Mouse (Mus musculus): Measurements from ENCODE around the gene Ganab.
"Not testable (repeated sequence)": the region's sequence is repeated elsewhere in the genome, so short reads cannot be mapped to it uniquely, and the experiment has no call there.

Gene Ganab

DNA sequence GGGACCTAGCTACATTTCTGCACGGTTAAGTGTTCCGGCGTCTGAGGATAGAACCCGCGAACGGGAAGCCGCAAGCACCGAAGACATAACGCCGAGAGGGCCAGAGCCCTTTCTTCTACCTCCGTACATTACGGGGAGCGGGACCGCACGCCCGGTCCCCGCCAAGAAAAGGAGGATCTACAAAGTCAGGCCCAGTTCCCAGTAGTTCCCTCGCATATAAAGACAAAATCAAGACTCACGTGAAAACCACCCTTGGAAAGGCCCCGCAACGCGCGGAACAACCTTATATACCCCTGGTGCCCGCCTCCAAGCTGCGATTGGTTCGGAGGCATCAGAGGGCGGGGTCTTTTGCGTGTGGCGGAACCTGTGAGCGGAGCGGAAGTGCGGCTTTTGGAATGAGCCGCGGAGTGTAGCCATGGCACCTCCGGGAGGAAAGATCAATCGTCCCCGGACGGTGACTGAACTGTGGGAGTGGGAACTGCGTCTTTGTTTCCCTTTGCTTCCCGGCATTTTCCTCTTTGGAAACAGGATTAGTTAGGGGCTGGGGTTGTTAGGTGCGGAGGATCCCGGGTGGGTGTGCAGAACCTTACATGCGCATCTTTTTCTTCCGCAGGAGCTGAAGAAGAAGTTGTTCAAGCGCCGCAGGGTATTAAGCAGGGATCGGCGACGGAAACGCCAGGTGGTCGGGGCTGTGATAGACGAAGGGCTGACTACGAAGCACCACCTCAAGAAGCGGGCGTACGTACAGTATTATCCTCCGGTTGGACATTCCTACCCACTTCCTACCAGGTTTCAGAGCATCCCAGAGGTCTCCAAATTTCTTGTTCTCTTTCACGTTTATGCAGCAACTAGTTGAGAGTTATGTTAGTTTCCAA is 9.1 kb upstream of the Ganab start, which contains the start of the genes 1810009A15Rik and Gm49416:
TSS of gene 1810009A15Rik (plus strand) at position 343 of the 875 bp plus-strand sequence.
TSS of gene Gm49416 (plus strand) at position 416 of the 875 bp plus-strand sequence.
- peak; percentile 94 to 95 for DNase-seq (ENCODE audit: low spot score in 2 of 2)

DNA sequence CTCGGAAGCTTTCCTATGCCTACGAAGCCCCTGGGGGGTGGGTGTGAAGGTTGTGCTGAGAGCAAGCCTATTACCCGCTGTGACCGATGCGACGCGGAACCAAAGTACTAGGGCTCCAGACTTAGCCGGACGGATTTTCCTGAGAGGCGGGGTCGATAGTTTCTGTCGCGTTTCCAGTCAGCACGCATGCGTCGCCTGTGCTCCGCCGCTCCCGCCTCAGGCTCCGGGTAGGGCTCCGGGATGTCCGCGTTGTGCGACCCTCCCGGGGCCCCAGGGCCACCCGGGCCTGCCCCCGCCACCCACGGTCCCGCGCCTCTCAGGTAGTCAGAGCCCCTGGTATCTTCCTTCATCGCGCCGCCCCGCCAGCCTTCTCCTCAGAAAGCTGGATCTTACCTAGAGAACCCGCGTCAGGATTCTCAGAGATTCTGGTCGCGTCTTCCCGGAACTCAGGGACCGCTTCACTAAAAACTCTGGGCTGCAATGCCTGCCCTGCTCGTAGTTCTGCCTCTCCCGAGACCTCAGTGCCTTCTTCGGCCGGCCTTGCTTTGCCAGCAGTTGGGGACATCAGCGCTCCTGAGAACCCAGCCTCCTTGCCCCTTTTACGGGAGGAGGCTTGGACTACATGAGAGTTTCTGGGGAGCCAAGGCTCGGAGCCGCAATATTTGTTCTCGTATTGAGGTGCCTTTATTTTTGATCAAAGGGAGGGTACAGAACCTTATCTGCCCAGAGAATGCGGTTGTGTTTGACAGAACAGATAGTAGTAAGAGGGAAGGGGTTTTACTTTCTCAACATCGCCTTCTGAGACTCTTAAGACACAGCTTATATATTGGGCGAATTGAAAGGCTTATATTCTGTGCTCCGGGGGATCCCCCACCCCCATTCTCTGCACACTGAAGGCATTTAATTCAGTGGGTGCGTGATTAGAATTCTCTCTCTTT is 4.8 kb upstream of the Ganab start, which contains the start of gene Ints5:
TSS of gene Ints5 (plus strand) at position 177 of the 938 bp plus-strand sequence.
- peak; percentile 81 to 84 for DNase-seq (ENCODE audit: low spot score in 2 of 2)

DNA sequence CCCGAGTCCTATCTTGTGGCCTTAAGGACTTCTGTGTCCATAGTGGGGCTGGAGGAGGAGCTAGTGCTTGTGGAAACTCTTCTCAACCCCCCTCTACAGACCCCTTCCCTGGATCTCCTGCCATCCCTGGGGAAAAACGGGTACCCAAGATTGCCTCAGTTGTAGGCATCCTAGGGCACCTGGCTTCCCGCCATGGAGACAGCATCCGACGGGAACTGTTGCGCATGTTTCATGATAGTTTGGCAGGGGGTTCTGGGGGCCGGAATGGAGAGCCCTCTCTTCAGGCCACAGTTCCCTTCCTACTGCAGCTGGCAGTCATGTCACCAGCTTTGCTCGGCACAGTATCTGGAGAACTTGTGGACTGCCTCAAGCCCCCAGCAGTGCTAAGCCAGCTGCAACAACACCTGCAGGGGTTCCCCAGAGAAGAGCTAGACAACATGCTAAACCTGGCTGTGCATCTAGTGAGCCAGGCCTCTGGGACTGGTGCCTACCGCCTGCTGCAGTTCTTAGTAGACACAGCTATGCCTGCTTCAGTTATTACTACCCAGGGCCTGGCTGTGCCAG is 2.4 kb upstream of the Ganab start:
- DNase-seq (ENCODE audit: low spot score in 2 of 2): no peak

DNA sequence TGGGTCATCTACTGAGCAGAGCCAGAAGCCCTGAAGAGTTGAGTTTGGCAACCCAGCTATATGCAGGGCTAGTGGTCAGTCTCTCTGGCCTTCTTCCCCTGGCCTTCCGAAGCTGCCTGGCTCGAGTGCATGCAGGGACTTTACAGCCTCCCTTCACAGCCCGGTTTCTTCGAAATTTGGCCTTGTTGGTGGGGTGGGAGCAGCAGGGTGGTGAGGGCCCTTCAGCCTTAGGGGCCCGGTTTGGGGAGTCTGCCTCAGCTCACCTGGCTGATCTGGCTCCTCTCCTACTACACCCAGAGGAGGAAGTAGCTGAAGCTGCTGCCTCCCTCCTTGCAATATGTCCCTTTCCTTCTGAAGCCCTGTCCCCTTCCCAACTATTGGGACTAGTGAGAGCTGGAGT is 1.6 kb upstream of the Ganab start:
- not testable (repeated sequence) for DNase-seq (ENCODE audit: low spot score in 2 of 2)

DNA sequence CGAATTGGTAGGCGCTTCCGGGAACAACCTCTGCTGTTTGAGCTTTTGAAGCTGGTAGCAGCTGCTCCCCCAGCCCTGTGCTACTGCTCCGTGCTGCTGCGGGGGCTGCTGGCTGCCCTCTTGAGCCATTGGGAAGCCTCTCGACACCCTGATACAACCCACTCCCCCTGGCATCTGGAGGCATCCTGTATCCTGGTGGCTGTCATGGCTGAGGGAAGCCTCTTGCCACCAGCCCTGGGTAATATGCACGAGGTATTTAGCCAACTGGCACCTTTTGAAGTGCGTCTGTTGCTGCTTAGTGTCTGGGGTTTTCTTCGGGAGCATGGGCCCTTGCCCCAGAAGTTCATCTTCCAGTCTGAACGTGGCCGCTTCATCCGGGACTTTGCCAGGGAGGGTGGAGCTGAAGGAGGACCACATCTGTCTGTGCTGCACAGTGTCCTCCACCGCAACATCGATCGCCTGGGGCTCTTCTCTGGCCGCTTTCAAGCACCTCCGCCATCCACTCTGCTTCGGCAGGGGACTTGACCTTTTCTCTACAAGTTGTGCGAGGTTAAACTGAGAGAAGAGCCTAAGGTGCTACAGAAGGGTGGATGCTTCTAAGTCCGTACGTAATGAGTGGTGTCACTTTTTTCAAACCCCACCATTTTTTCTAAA is 533 bp upstream of the Ganab start:
- peak; percentile 24 to 36 for DNase-seq (ENCODE audit: low spot score in 2 of 2)

DNA sequence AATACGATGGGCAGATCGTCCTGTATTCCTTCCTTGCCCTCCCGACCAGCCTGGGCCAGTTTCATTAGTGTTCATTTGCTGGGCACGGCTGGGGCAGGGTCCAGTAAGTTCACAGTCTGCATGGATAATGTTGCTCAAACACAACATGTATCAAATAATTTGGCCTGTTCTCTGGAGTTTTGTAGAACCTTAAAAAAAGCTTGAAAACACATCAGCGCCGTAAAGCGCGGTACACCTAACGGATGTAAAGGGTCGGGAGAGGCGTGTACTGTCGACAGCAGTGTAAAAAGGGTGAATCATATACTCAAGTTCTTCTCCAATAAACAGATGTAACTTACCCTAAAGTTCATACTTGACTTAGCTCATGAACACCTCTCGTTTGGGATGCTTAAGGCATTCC is 705 bp downstream of the Ganab start:
- DNase-seq (ENCODE audit: low spot score in 2 of 2): no peak

DNA sequence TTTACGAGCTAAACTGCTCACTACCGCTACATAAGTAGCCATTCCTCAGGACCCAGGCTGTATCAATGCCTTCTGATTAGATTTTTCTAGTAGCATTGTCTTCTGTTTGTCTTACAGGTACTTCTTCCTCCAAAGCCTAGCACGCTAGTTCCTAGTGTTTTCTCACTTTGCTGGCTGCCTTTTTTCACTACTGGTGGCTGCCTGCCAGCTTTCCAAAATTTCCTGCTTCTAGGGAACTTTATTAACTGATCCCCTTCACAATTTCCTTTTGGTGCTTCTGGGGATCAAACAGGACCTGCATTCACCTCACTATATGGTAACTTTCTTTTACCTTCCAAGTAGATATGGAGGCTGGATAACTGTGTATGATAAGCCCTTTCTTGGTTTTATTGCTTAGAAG is 1.2 kb downstream of the Ganab start:
- DNase-seq (ENCODE audit: low spot score in 2 of 2): no peak

DNA sequence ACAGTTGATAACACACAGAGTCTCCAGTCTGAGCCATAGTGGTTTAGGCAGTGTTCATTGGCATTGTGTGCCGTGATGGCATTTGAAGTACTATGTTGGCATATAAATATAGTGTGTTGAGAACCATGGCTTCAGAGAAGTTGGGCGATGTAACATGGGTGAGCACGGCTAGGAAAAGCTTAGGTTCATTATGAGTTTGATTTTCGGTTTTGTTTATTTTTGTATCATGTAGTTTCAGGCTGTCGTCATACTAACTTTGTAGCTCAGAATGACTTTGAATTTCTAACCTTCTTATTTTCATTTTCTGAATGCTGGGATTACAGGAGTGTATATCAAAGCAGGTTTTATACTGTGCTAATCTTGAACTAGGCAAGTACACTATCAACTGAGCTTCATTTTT is 5.5 kb downstream of the Ganab start:
- no peak for DNase-seq (ENCODE audit: low spot score in 2 of 2)

DNA sequence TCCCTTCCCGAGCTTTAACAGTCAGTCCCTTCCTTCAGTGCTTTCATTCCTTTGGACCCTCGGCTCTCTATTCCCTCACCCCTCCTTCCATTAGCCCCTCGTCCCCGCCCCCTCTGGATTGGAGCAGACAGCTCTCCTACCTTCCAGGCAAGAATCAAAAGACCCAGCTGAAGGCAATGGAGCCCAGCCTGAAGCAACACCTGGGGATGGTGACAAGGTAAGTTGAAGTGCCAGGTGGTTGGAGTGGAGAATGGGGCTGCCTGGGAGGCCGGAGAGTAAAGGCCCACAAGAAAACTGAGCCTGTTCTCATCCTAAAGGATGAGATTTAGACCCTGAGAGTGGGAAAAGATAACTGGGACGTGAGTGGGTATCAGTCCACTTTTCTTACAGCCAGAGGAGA is 10.7 kb downstream of the Ganab start:
- no peak for DNase-seq (ENCODE audit: low spot score in 2 of 2)

DNA sequence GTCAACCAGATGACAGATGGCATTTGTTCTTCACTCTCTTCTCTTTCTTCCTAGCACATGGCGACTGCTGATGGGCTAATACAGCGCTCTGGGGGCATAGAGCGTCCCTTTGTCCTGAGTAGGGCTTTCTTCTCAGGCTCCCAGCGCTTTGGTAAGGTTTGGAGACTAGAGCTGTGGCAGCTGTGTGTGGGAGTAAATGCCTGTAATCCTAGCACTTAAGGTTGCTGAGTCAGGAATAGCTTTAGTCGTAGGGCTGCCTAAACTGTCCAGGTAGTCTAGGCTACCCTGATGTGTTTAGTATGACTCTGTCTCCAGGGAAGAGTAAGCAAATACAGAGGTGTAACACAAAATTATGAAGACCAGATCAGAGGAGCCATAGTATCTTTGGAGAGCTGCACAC is 13.9 kb downstream of the Ganab start:
- no peak for DNase-seq (ENCODE audit: low spot score in 2 of 2)

DNA sequence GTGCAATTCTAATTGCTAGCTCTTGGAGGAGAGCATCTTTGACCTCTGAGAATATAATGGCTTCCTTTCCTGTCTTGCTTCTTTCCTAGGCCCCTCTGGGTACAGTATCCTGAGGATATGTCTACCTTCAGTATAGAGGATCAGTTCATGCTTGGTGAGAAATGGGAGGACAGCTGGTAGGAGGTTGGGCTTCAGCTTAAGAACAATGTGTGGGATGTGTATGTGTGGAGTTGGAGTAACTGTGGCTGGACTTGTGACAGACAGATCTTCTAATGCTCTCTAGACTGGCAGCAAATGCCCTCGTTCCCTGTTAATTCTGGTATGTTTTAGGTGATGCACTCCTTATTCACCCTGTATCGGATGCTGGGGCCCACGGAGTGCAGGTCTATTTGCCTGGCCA is 16.3 kb downstream of the Ganab start:
- DNase-seq (ENCODE audit: low spot score in 2 of 2): no peak

DNA sequence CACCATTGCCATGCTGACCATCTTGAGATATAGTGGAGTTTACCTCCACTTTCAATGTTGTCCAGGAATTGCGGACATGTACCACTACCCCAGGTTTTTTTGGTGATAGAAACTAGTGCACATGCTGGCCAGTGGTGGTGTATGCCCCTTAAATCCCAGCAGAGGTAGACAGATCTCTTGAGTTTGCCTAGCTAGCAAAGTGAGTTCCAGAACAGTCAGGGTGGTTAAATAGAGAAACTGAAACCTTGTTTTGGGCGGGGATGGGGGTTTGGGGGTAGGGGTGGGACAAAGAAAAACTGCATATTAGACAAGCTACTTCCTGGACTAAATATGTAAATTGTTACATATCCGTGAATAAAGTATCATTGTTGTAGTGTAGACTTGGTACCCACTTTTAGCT is 21.1 kb downstream of the Ganab start:
- no peak for DNase-seq (ENCODE audit: low spot score in 2 of 2)

DNA sequence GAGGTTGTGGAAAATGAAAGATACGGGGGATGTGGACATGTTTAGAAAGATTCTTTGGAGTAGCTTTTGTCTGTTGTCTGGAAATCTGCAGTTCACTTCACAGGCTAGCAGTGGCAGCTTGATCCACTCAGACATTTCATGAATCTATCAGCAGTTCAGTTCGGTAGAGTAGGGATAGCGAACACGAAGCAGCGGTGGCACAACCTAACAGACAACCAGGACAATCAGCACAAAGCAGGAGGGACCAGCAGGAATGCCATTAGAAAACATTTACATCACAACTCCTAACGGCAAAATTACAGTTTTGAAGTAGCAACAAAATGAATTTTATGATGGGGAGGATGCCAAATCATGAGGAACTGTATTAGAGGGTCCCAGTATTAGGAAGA is 21.8 kb downstream of the Ganab start:
- no peak for DNase-seq (ENCODE audit: low spot score in 2 of 2)

DNA sequence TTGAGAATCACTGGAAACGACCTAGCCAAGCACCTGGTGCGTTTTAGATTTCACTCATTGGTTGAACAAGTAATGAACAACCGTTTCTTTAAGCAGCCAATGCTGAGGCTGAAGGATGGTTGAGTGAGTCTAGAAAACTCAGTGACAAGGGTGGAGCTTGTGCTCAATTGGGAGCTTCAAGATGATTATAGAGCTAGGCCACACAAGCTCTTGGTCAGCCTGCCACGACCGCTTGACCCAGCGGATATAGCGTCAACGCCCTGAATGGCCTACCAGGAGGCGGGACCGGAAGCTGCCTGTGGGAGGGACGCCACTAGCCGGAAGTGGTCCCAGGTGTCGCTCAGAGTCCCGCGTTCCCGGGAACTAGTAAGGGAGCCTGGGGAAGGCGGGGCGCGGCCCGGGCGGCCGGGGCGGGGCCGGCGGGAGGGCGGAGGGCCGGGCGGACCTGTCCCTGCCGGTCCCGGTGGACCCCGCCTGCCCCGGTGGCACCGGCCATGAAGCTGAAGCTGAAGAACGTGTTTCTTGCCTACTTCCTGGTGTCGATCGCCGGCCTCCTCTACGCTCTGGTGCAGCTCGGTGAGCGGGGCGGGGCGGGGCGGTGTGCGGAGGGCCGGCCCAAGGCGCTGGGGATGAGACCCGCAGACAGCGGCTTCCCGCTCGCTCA is 22.3 kb downstream of the Ganab start, which contains the start of gene B3gat3:
TSS of gene B3gat3 (plus strand) at position 302 of the 664 bp plus-strand sequence.
- DNase-seq (ENCODE audit: low spot score in 2 of 2): peak; percentile 96 to 98

DNA sequence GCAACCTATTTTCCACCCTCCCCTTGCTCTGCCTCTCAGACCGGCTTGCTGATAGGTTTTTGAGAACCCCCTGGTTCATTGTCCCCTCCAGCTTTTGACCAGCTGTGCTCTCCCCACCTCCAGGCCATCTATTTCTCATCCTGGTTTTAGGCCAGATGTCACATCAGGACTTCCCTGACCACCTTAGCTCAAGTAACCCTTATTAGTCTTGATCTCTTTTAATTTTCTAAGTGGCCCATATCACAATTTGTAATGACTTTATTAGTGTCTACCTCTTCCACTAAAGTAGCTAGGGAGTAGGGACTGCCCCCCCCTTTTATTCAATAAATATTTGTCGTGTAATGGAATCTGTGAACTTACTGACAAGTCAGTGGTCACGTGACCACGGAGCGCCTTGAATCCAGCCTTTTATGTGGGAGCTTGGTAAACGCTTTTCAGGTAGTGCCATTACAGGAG is 23.0 kb downstream of the Ganab start:
- peak in 1 of 2 experiments; percentile 42 for DNase-seq (ENCODE audit: low spot score in 2 of 2)

DNA sequence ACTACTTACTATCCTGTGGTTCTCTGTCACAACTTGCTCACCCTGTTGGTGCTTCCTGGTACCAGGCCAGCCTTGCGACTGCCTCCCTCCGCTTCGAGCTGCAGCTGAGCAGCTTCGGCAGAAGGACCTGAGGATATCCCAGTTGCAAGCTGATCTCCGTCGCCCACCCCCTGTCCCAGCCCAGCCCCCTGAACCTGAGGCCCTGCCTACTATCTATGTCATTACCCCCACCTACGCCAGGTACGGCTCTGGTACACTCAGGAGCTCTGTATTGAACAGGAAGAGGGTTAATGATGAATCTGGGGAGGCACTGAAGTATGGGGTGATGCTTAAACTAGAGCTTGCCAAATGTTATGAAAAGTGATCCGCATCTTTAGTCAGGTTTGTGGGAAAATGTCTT is 23.9 kb downstream of the Ganab start:
- DNase-seq (ENCODE audit: low spot score in 2 of 2): no peak

DNA sequence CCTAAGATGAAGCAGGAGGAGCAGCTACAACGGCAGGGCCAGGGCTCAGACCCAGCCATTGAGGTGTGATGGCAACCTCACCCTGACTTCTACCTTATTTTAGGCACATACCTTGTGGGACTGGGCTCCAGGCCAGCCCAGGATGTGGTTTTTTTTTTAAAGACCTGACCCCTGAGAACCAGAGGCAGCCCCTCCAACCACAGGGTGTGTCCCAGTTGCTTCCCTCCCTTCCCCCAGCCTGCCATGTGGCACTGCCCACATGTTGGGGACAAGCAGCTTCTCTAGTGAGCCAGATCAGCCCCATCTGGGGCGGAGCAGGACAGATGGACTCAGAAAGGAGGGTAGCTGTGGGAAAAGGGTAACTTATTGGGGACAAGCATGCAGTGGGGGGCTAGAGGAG is 28.9 kb downstream of the Ganab start:
- no peak for DNase-seq (ENCODE audit: low spot score in 2 of 2)

DNA sequence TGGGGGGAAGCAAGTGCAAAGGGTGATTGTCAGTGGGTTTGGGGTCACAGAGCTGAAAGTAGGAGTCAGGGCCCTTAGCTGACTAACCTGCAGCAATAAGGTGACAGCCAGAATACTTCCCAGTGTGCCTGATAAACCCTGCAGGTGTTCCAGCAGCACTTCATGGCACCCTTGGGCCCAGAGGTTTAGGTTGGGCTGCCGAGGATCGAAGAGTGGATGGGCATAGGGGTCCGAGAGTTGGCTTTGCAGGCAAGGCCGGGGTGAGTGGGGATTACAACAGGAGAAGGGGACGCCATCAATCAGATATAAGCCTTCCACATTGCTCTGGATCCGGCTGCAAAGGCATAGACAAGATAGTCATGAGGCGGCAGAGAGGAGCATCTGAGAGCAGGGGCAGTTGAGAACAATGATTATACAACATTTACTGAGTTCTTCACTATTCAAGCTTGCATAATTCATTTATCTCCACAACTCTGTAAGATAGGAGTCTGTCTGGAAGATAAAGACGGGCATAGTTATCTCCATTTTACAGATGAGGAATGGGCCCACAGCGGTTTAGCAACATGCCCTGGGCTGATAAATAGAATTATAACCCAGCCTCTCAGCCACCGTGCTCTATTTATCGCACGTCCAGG is 30.1 kb downstream of the Ganab start:
- DNase-seq (ENCODE audit: low spot score in 2 of 2): no peak

DNA sequence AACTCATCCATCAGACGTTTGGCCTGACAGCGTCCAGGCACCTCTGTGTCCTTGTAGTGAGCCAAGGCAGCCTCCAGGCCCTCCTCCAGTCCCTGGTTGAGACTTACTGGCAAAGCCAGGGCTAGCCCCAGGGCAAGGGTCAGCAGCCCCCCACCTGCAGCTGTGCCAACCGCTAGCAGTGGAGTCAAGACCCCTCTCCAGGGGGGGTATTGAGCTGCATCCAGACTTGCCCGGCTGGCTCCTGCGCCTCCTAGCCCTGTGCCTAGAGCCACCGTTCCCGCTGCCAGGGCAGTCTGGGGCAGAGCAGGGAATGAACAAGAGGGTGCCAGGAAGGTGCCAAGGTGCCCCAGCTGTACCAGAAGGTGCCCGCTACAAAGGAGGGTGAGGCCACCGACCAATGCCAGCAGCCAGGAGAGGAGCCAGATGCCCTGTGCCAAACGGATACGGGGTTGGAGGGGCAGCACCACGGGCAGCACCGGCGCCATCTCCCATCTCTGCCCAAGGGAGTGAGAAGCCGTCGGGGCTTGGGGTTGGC is 30.9 kb downstream of the Ganab start:
- no peak for DNase-seq (ENCODE audit: low spot score in 2 of 2)

All from heart, adult 9 months (tissue).